Mouse (Mus musculus): ENCODE data around the gene Erlin1.

The Erlin1 gene

GRCm38 (mm10) chr19:44000720-44001119, 68.9 kb downstream of the Erlin1 start:
- intact Hi-C loops (cut with DNase I), result no loop called here

- intact Hi-C loops (cut with DNase I), result no loop called here
Observed at GRCm38 (mm10) chr19:44000061-44000460, 69.5 kb downstream of the Erlin1 start.

GRCm38 (mm10) chr19:43998802-43999527, 70.6 kb downstream of the Erlin1 start:
- intact Hi-C loops (cut with DNase I), result no loop called here

- intact Hi-C loops (cut with DNase I), result no loop called here
Observed at GRCm38 (mm10) chr19:43998101-43998500, 71.5 kb downstream of the Erlin1 start.

GRCm38 (mm10) chr19:43995427-43995826, 74.2 kb downstream of the Erlin1 start:
- intact Hi-C loops (cut with DNase I), result no loop called here

- intact Hi-C loops (cut with DNase I), result no loop called here
Observed at GRCm38 (mm10) chr19:43992464-43992863, 77.1 kb downstream of the Erlin1 start.

- intact Hi-C loops (cut with DNase I), result no loop called here
Observed at GRCm38 (mm10) chr19:43990362-43990761, 79.2 kb downstream of the Erlin1 start.

GRCm38 (mm10) chr19:43986069-43986794, 83.4 kb downstream of the Erlin1 start, which contains the start of gene Cpn1:
TSS of gene Cpn1 (minus strand) at chr19:43986556.
- intact Hi-C loops (cut with DNase I), result no loop called here
